ENCODE assay signal across 8 mouse cellular contexts in genomic region chr13:114388211-114388965, GRCm38 (mm10). TPM values are rescaled to one million over a fixed set of nuclear protein-coding genes. Genes with fewer than 3 reads are reported as not detected.
DNase-seq lines count a peak whose midpoint lies in the region; ATAC-seq lines count a peak whose summit lies in the region.

Gene Ndufs4 (minus strand): TSS chr13:114388258.

- intact Hi-C loops in gastrocnemius, postnatal 14 days (cut with DNase I; ENCODE audit: low total_unique reads), result no loop called here

- H3K27me3 ChIP-seq in lung, embryonic 15.5 days, result no peaks in the 10 kb centered on the region
- H3K27me3 ChIP-seq in intestine, embryonic 14.5 days (replicated peaks; ENCODE audit: control insufficient read depth, insufficient read depth, low read length), result no peaks in the 10 kb centered on the region

- H3K4me2 ChIP-seq in lung, embryonic 15.5 days, result peak within 1 kb of the TSS; percentile 68
- peak within 1 kb of the TSS; percentile 87 for H3K4me2 ChIP-seq in intestine, embryonic 14.5 days (ENCODE audit: low read length)

- peak within 1 kb of the TSS; percentile 75 for H3K9ac ChIP-seq in lung, embryonic 15.5 days
- peak within 1 kb of the TSS; percentile 66 for H3K9ac ChIP-seq in intestine, embryonic 14.5 days (ENCODE audit: low read length)

- 36% methylated on average over 13 of the region's 13 CpGs for WGBS in lung, embryonic 15.5 days
- WGBS in intestine, embryonic 14.5 days, result 37% methylated on average over 13 of the region's 13 CpGs

- H3K27ac ChIP-seq in lung, embryonic 15.5 days, result peak within 1 kb of the TSS; percentile 32; the same call in 1 of the 2 replicates
- peak within 1 kb of the TSS; percentile 74; the same call in 1 of the 2 replicates for H3K27ac ChIP-seq in intestine, embryonic 14.5 days (ENCODE audit: low read depth)

- no peak for ATAC-seq in lung, embryonic 15.5 days (ENCODE audit: borderline replicate concordance, extremely low read depth, low FRiP score, low TSS enrichment)
- ATAC-seq in intestine, embryonic 14.5 days (replicated peaks; ENCODE audit: low FRiP score, low TSS enrichment, low read depth), result no peak; the same call in 1 of the 2 replicates
- no peak for ATAC-seq in megakaryocyte progenitor cell, adult 5-6 weeks (replicated peaks; ENCODE audit: poor library complexity)

- H3K4me1 ChIP-seq in lung, embryonic 15.5 days, result peaks cover 10% of the 10 kb centered on the region
- H3K4me1 ChIP-seq in intestine, embryonic 14.5 days (replicated peaks; ENCODE audit: control insufficient read depth, insufficient read depth, low read length), result peaks cover 11% of the 10 kb centered on the region; the same call in 1 of the 2 replicates

- DNase-seq in lung, postnatal 4 days, result no peak
- DNase-seq in adrenal gland, postnatal 25 days, result no peak
- DNase-seq in gastrocnemius, postnatal 14 days, result no peak
- no peak for DNase-seq in intestine, embryonic 14.5 days (ENCODE audit: low spot score)
- no peak for DNase-seq in urinary bladder, postnatal 25 days (ENCODE audit: low spot score)
- DNase-seq in cerebellum, adult 11-12 months, result no peak

- no peaks in the 10 kb centered on the region for H3K9me3 ChIP-seq in lung, embryonic 15.5 days
- H3K9me3 ChIP-seq in intestine, embryonic 14.5 days (ENCODE audit: control insufficient read depth, low read length), result no peaks in the 10 kb centered on the region

- H3K36me3 ChIP-seq in lung, embryonic 15.5 days, result no peaks in the 10 kb centered on the region
- H3K36me3 ChIP-seq in intestine, embryonic 14.5 days (ENCODE audit: control insufficient read depth, insufficient read depth, low read length), result no peaks in the 10 kb centered on the region

- H3K4me3 ChIP-seq in lung, embryonic 15.5 days, result peak within 1 kb of the TSS; percentile 87
- peak within 1 kb of the TSS; percentile 70 for H3K4me3 ChIP-seq in intestine, embryonic 14.5 days (ENCODE audit: low read depth, low read length)

RNA-seq across cellular contexts. Expression of gene Ndufs4, which starts in this region (rescaled TPM):
- polyA plus RNA-seq in lung, embryonic 15.5 days (2015; fragmentation: Nextera tagmentation; extraction: Ambion mirVana), result 252 and 261 TPM in 2 replicates
- 212 and 215 TPM in 2 replicates for total RNA-seq in adrenal gland, postnatal 25 days (2021)
- total RNA-seq in gastrocnemius, postnatal 14 days (2021), result 100 to 1,000 TPM; 338 to 393 TPM
- polyA plus RNA-seq in intestine, embryonic 14.5 days (2014; fragmentation: Nextera tagmentation; extraction: Ambion mirVana), result 305 and 309 TPM in 2 replicates
- total RNA-seq in megakaryocyte progenitor cell, adult 5-6 weeks (2015), result 172 and 185 TPM in 2 replicates
- 143 and 155 TPM in 2 replicates for total RNA-seq in megakaryocyte progenitor cell, adult 5-6 weeks (2017)
